Mouse (Mus musculus) erythroblast, embryonic 14.5 days (primary cell): Measurements from ENCODE around the gene Lonp2.

Experiments used
- GATA1 ChIP-seq: IDR thresholded peaks from 2 replicates; pipeline ENCODE4 v1.6.1; 2012; ENCODE audit warnings: low read length, inconsistent platforms, mixed read lengths
- TAL1 ChIP-seq: IDR thresholded peaks from 3 replicates; pipeline ENCODE4 v1.6.1; 2012; ENCODE audit warnings: low read length, inconsistent platforms, mixed read lengths

GRCm38 (mm10) chr8:86730303-86730702 lies 106.5 kb downstream of the Lonp2 start:
- TF ChIP-seq TAL1, result no peak
- TF ChIP-seq GATA1, result no peak
